Mouse (Mus musculus): ENCODE data around the gene Asns. TPM values are rescaled to one million over a fixed set of nuclear protein-coding genes. Genes with fewer than 3 reads are reported as not detected.
"Not testable (repeated sequence)": the region's sequence is repeated elsewhere in the genome, so short reads cannot be mapped to it uniquely, and the experiment has no call there.

Gene Asns
- polyA plus RNA-seq, 1 experiment from 2014 or later, result 86.1 TPM

- Histone ChIP-seq H3K9me3 (ENCODE audit: control insufficient read depth, low read length) (no peaks in the 10 kb centered on the region), H3K27me3 (replicated peaks; ENCODE audit: control insufficient read depth, insufficient read depth, low read length) (no peaks in the 10 kb centered on the region), H3K4me1 (replicated peaks; ENCODE audit: control insufficient read depth, insufficient read depth, low read length) (no peaks in the 10 kb centered on the region), H3K36me3 (ENCODE audit: control insufficient read depth, insufficient read depth) (no peaks in the 10 kb centered on the region), H3K4me3 (replicated peaks; ENCODE audit: low read length) (no peak overlapping the region), H3K27ac (ENCODE audit: low read length) (no peak overlapping the region), H3K4me2 (ENCODE audit: low read length) (no peak overlapping the region), H3K9ac (replicated peaks; ENCODE audit: low read depth, low read length) (no peak overlapping the region)
- no peak for ATAC-seq
- 82% methylated on average over 5 of the region's 5 CpGs for WGBS
Measured at GRCm38 (mm10) chr6:7668332-7668731, 24.7 kb downstream of the Asns start.

- H3K4me2 ChIP-seq (ENCODE audit: low read length); H3K27ac ChIP-seq (ENCODE audit: low read length); H3K9me3 ChIP-seq (ENCODE audit: control insufficient read depth, low read length); H3K4me1 ChIP-seq (replicated peaks; ENCODE audit: control insufficient read depth, insufficient read depth, low read length); H3K36me3 ChIP-seq (ENCODE audit: control insufficient read depth, insufficient read depth); ATAC-seq; H3K27me3 ChIP-seq (replicated peaks; ENCODE audit: control insufficient read depth, insufficient read depth, low read length); H3K4me3 ChIP-seq (replicated peaks; ENCODE audit: low read length); H3K9ac ChIP-seq (replicated peaks; ENCODE audit: low read depth, low read length): not testable (repeated sequence)
- 92% methylated on average over 3 of the region's 4 CpGs for WGBS
Measured at GRCm38 (mm10) chr6:7665902-7666301, 27.2 kb downstream of the Asns start.

- 86% methylated on average over 4 of the region's 4 CpGs for WGBS
Measured at GRCm38 (mm10) chr6:7661455-7661854, 31.6 kb downstream of the Asns start.

GRCm38 (mm10) chr6:7660377-7661080, 32.5 kb downstream of the Asns start:
- no peak overlapping the region for H3K9ac ChIP-seq (replicated peaks; ENCODE audit: low read depth, low read length)
- no peaks in the 10 kb centered on the region for H3K27me3 ChIP-seq (replicated peaks; ENCODE audit: control insufficient read depth, insufficient read depth, low read length)

More at GRCm38 (mm10) chr6:7661455-7661854, 31.6 kb downstream of the Asns start:
- Histone ChIP-seq H3K9ac (replicated peaks; ENCODE audit: low read depth, low read length) (no peak overlapping the region), H3K4me1 (replicated peaks; ENCODE audit: control insufficient read depth, insufficient read depth, low read length) (no peaks in the 10 kb centered on the region), H3K27me3 (replicated peaks; ENCODE audit: control insufficient read depth, insufficient read depth, low read length) (no peaks in the 10 kb centered on the region), H3K4me2 (ENCODE audit: low read length) (no peak overlapping the region), H3K36me3 (ENCODE audit: control insufficient read depth, insufficient read depth) (no peaks in the 10 kb centered on the region), H3K4me3 (replicated peaks; ENCODE audit: low read length) (no peak overlapping the region), H3K27ac (ENCODE audit: low read length) (no peak overlapping the region), H3K9me3 (ENCODE audit: control insufficient read depth, low read length) (no peaks in the 10 kb centered on the region)
- no peak for ATAC-seq

GRCm38 (mm10) chr6:7656601-7657000, 36.5 kb downstream of the Asns start:
- Histone ChIP-seq H3K4me3 (replicated peaks; ENCODE audit: low read length) (no peak overlapping the region), H3K27ac (ENCODE audit: low read length) (no peak overlapping the region), H3K27me3 (replicated peaks; ENCODE audit: control insufficient read depth, insufficient read depth, low read length) (no peaks in the 10 kb centered on the region), H3K4me1 (replicated peaks; ENCODE audit: control insufficient read depth, insufficient read depth, low read length) (no peaks in the 10 kb centered on the region), H3K36me3 (ENCODE audit: control insufficient read depth, insufficient read depth) (no peaks in the 10 kb centered on the region), H3K9ac (replicated peaks; ENCODE audit: low read depth, low read length) (no peak overlapping the region), H3K4me2 (ENCODE audit: low read length) (no peak overlapping the region), H3K9me3 (ENCODE audit: control insufficient read depth, low read length) (no peaks in the 10 kb centered on the region)
- no peak for ATAC-seq
- 85% methylated on average over 1 of the region's 1 CpGs for WGBS

More at GRCm38 (mm10) chr6:7660377-7661080, 32.5 kb downstream of the Asns start:
- no peak overlapping the region for H3K4me2 ChIP-seq (ENCODE audit: low read length)
- H3K27ac ChIP-seq (ENCODE audit: low read length), result no peak overlapping the region
- peak; percentile 61 for ATAC-seq
- no peaks in the 10 kb centered on the region for H3K4me1 ChIP-seq (replicated peaks; ENCODE audit: control insufficient read depth, insufficient read depth, low read length)
- WGBS, result 66% methylated on average over 5 of the region's 5 CpGs
- H3K9me3 ChIP-seq (ENCODE audit: control insufficient read depth, low read length), result no peaks in the 10 kb centered on the region
- H3K4me3 ChIP-seq (replicated peaks; ENCODE audit: low read length), result no peak overlapping the region
- H3K36me3 ChIP-seq (ENCODE audit: control insufficient read depth, insufficient read depth), result no peaks in the 10 kb centered on the region

- H3K27me3 ChIP-seq (replicated peaks; ENCODE audit: control insufficient read depth, insufficient read depth, low read length), result no peaks in the 10 kb centered on the region
- H3K36me3 ChIP-seq (ENCODE audit: control insufficient read depth, insufficient read depth), result no peaks in the 10 kb centered on the region
- no peak overlapping the region for H3K27ac ChIP-seq (ENCODE audit: low read length)
- no peak for ATAC-seq
- H3K9me3 ChIP-seq (ENCODE audit: control insufficient read depth, low read length), result no peaks in the 10 kb centered on the region
- no peak overlapping the region for H3K4me3 ChIP-seq (replicated peaks; ENCODE audit: low read length)
- H3K4me1 ChIP-seq (replicated peaks; ENCODE audit: control insufficient read depth, insufficient read depth, low read length), result no peaks in the 10 kb centered on the region
- H3K9ac ChIP-seq (replicated peaks; ENCODE audit: low read depth, low read length), result no peak overlapping the region
- no peak overlapping the region for H3K4me2 ChIP-seq (ENCODE audit: low read length)
Measured at GRCm38 (mm10) chr6:7648458-7648857, 44.6 kb downstream of the Asns start.

Other genes starting within 250 kb of the Asns start
- 70.2 and 87.9 TPM in 2 replicates for gene Tac1, start 138.4 kb downstream of the Asns start, polyA plus RNA-seq (2015; fragmentation: Nextera tagmentation; extraction: Ambion mirVana)
- gene C1galt1, start 151.6 kb upstream of the Asns start, polyA plus RNA-seq (2015; fragmentation: Nextera tagmentation; extraction: Ambion mirVana), result 1.4 and 1.5 TPM in 2 replicates

Data from forebrain, embryonic 16.5 days (tissue).